Mouse (Mus musculus) limb, embryonic 12.5 days (tissue): ENCODE measurements at regions not wholly inside any gene's neighbourhood (a gene's known extent, or its start where the extent isn't known, plus 50 kb on each side); places are given as distances from the start of the nearest gene placed in this dataset. TPM values are rescaled to one million over a fixed set of nuclear protein-coding genes. Genes with fewer than 3 reads are reported as not detected.

Source experiments
- ATAC-seq: fragments of 200-750 bp; cut with Nextera tagmentation; 2 replicates; pipeline ENCODE4 v1.8.0; 2017; ENCODE audit warnings: low read depth, moderate TSS enrichment; ENCODE audit not compliant: insufficient number of reproducible peaks, insufficient read depth, low FRiP score, low TSS enrichment
- H3K27ac ChIP-seq: fragments of 300-500 bp; sonication (generic); 2 replicates; pipeline ENCODE4 v1.5.1; 2016; ENCODE audit warnings: mild to moderate bottlenecking, moderate library complexity
- H3K27me3 ChIP-seq: fragments of 300-500 bp; sonication (generic); 2 replicates; pipeline ENCODE4 v1.6.1; 2016; ENCODE audit warnings: mild to moderate bottlenecking, moderate library complexity
- H3K36me3 ChIP-seq: fragments of 300-500 bp; sonication (generic); 2 replicates; pipeline ENCODE4 v1.6.1; 2016; ENCODE audit warnings: mild to moderate bottlenecking, moderate library complexity
- H3K4me1 ChIP-seq: fragments of 300-500 bp; sonication (generic); replicated peaks from 2 replicates; pipeline ENCODE4 v1.6.1; 2016
- H3K4me2 ChIP-seq: fragments of 300-500 bp; sonication (generic); 2 replicates; pipeline ENCODE4 v1.6.1; 2016; ENCODE audit warnings: mild to moderate bottlenecking, moderate library complexity
- H3K4me3 ChIP-seq: fragments of 300-500 bp; sonication (generic); replicated peaks from 2 replicates; pipeline ENCODE4 v1.5.1; 2016; ENCODE audit warnings: mild to moderate bottlenecking
- H3K9ac ChIP-seq: fragments of 300-500 bp; sonication (generic); replicated peaks from 2 replicates; pipeline ENCODE4 v1.6.1; 2016; ENCODE audit warnings: mild to moderate bottlenecking, moderate library complexity
- H3K9me3 ChIP-seq: fragments of 300-500 bp; sonication (generic); 2 replicates; pipeline ENCODE4 v1.6.1; 2016; ENCODE audit warnings: mild to moderate bottlenecking, moderate library complexity
- WGBS: fragments of 180-500 bp; shearing (Covaris S2); methylation state at CpG from one replicate; pipeline ENCODE4 v1.1.7; 2016; 5-methylcytosine and 5-hydroxymethylcytosine counted together
- microRNA-seq: library from miRNA; unstranded; fragments of <30 nt; microRNA quantifications from one replicate; pipeline ENCODE4, GENCODE M21; 2017

- Histone ChIP-seq H3K4me2 (peak overlapping the region; percentile 0; the same call in 1 of the 2 replicates), H3K27ac (no peak overlapping the region), H3K9me3 (no peaks in the 10 kb centered on the region), H3K4me3 (no peak overlapping the region), H3K4me1 (peaks cover 10% of the 10 kb centered on the region; the same call in 1 of the 2 replicates), H3K27me3 (no peaks in the 10 kb centered on the region), H3K36me3 (no peaks in the 10 kb centered on the region), H3K9ac (no peak overlapping the region)
- no peak for ATAC-seq
- 23% methylated on average over 10 of the region's 10 CpGs for WGBS
Observed at GRCm38 (mm10) chr17:64538520-64538953, 62.0 kb upstream of the Man2a1 start.

GRCm38 (mm10) chr17:64540411-64540810 lies 60.1 kb upstream of the Man2a1 start:
- H3K27ac ChIP-seq: no peak overlapping the region
- ATAC-seq: no peak
- 77% methylated on average over 8 of the region's 8 CpGs for WGBS

DNA sequence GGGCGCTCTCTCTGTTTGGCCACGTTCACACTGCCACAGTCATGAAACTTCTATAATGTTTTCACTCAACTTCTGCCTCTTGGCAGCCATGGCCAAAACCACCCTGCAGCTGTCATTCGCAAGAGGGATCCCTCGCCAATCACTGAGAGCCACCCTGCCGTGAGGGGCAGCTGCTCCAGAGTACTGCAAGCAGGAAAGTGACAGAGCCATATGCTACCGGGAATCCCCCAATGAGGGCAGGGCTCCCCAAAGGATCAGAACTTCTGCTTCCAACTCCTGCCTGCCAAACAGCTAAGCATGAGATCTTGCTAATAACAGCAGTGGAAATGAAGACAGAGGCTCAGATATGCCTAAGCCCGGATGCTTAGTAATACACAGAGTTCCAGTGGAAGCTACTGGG lies 52.0 kb upstream of the Man2a1 start:
- no peak for ATAC-seq
- 54% methylated on average over 7 of the region's 7 CpGs for WGBS
- Histone ChIP-seq H3K27me3 (no peaks in the 10 kb centered on the region), H3K9ac (no peak overlapping the region), H3K9me3 (no peaks in the 10 kb centered on the region), H3K4me2 (no peak overlapping the region), H3K4me1 (0 out of 2 replicates have a peak, but pooled peaks cover 4% of the 10 kb centered on the region), H3K4me3 (no peak overlapping the region), H3K27ac (no peak overlapping the region), H3K36me3 (no peaks in the 10 kb centered on the region)

More at GRCm38 (mm10) chr17:64540411-64540810, 60.1 kb upstream of the Man2a1 start:
- no peak overlapping the region for H3K4me2 ChIP-seq
- H3K27me3 ChIP-seq: no peaks in the 10 kb centered on the region
- H3K9ac ChIP-seq: no peak overlapping the region
- no peak overlapping the region for H3K4me3 ChIP-seq
- H3K4me1 ChIP-seq: peaks cover 10% of the 10 kb centered on the region; the same call in 1 of the 2 replicates
- H3K36me3 ChIP-seq: no peaks in the 10 kb centered on the region
- no peaks in the 10 kb centered on the region for H3K9me3 ChIP-seq

GRCm38 (mm10) chr17:64550034-64550433 lies 50.5 kb upstream of the Man2a1 start:
- H3K4me2 ChIP-seq: no peak overlapping the region
- no peak overlapping the region for H3K4me3 ChIP-seq
- H3K27ac ChIP-seq: no peak overlapping the region
- ATAC-seq: no peak
- no peaks in the 10 kb centered on the region for H3K27me3 ChIP-seq
- WGBS: 78% methylated on average over 6 of the region's 6 CpGs
- 0 out of 2 replicates have a peak, but pooled peaks cover 4% of the 10 kb centered on the region for H3K4me1 ChIP-seq
- H3K9me3 ChIP-seq: no peaks in the 10 kb centered on the region
- no peak overlapping the region for H3K9ac ChIP-seq
- no peaks in the 10 kb centered on the region for H3K36me3 ChIP-seq

Small RNAs in the stretch of these regions (microRNA-seq; reads per million reads assigned to microRNA genes)
- gene Mir6420: not detected
